Mouse (Mus musculus) heart, embryonic 10.5 days (tissue): ENCODE measurements around the gene Mss51. TPM values are rescaled to one million over a fixed set of nuclear protein-coding genes. Genes with fewer than 3 reads are reported as not detected.
A peak's percentile ranks its signal among the peaks of the same experiment; 100 is the strongest.

Experiments
- DNase-seq: peaks from one replicate; pipeline ENCODE4 v3.0.0-alpha.2; 2017; ENCODE audit warnings: low spot score
- H3K27ac ChIP-seq: fragments of 300-500 bp; sonication (generic); 2 replicates; pipeline ENCODE4 v1.5.1; 2016; ENCODE audit warnings: mild to moderate bottlenecking
- H3K27me3 ChIP-seq: fragments of 300-500 bp; sonication (generic); 2 replicates; pipeline ENCODE4 v1.6.1; 2016; ENCODE audit warnings: mild to moderate bottlenecking; ENCODE audit not compliant: poor library complexity, insufficient read depth, severe bottlenecking
- H3K36me3 ChIP-seq: fragments of 300-500 bp; sonication (generic); 2 replicates; pipeline ENCODE4 v1.6.1; 2016; ENCODE audit warnings: mild to moderate bottlenecking, moderate library complexity
- H3K4me1 ChIP-seq: fragments of 300-500 bp; sonication (generic); 2 replicates; pipeline ENCODE4 v1.6.1; 2016; ENCODE audit warnings: mild to moderate bottlenecking
- H3K4me3 ChIP-seq: fragments of 300-500 bp; sonication (generic); 2 replicates; pipeline ENCODE4 v1.5.1; 2016; ENCODE audit warnings: mild to moderate bottlenecking, moderate library complexity
- H3K9me3 ChIP-seq: fragments of 300-500 bp; sonication (generic); 2 replicates; pipeline ENCODE4 v1.6.1; 2016; ENCODE audit warnings: mild to moderate bottlenecking, moderate library complexity
- WGBS: fragments of 180-500 bp; shearing (Covaris S2); methylation state at CpG from one replicate; pipeline ENCODE4 v1.1.7; 2016; 5-methylcytosine and 5-hydroxymethylcytosine counted together
- polyA plus RNA-seq: library from polyadenylated mRNA; unstranded; fragments of >200 nt; fragmentation: Nextera tagmentation; extraction: Ambion mirVana; gene quantifications from 2 replicates; pipeline ENCODE4 v1.2.1, GENCODE M21; 2016

Mss51 gene
- 0.64 and 0.65 TPM in 2 replicates for polyA plus RNA-seq

DNA sequence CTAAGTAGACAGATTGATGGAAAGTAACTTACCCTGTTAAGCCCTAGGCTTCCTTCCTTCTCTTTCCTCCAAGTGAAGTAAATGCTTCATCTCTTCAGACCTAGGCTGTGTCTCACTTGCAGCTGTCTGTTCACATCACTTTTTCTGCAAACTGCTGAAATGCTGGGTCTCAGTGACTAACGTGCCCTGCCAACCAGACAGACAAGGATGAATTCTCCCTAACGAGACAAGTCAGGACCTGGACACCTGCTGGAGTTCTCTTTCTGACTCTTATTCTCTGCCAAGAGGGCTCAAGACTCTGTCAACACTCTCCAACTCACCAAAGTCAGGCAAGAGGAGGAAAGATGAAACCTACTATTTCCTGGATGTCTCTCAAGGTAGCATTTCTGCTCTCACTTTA lies at the start of gene Mss51:
Gene Mss51 (minus strand): TSS at position 299 of the 400 bp plus-strand sequence.
- no peaks in the 10 kb centered on the region for H3K9me3 ChIP-seq
- DNase-seq = no peak
- no peaks in the 10 kb centered on the region for H3K27me3 ChIP-seq
- no peak within 1 kb of the TSS for H3K27ac ChIP-seq
- H3K4me3 ChIP-seq = no peak within 1 kb of the TSS
- 81% methylated on average over 2 of the region's 2 CpGs for WGBS
- H3K36me3 ChIP-seq = peaks cover 59% of the 10 kb centered on the region
- H3K4me1 ChIP-seq = no peaks in the 10 kb centered on the region

DNA sequence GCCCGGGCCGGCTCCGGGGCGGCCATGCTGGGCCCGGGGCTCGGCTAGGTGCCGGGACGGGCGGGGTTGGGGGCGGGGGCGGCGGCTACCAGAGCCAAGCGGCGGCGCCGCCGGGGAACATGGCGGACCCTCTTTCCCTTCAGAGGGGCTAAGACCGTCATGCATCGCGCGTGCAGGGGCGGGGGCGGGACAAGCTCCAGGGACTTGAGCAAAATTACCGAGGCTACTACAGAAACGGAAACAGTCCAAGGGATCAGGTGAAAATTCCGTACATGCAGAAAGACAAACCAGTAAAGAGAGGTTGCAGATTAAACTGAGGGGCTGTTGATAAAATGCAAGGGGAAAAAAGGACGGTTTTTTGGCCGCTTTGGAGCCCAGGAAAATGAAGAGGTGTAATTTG lies 49.7 kb upstream of the Mss51 start, which contains the start of gene Ppp3cb:
Gene Ppp3cb (minus strand): TSS at position 159 of the 400 bp plus-strand sequence.
- Histone ChIP-seq H3K36me3 (peaks cover 32% of the 10 kb centered on the region), H3K27me3 (no peaks in the 10 kb centered on the region)
- under 1% methylated on average over 26 of the region's 29 CpGs for WGBS

DNA sequence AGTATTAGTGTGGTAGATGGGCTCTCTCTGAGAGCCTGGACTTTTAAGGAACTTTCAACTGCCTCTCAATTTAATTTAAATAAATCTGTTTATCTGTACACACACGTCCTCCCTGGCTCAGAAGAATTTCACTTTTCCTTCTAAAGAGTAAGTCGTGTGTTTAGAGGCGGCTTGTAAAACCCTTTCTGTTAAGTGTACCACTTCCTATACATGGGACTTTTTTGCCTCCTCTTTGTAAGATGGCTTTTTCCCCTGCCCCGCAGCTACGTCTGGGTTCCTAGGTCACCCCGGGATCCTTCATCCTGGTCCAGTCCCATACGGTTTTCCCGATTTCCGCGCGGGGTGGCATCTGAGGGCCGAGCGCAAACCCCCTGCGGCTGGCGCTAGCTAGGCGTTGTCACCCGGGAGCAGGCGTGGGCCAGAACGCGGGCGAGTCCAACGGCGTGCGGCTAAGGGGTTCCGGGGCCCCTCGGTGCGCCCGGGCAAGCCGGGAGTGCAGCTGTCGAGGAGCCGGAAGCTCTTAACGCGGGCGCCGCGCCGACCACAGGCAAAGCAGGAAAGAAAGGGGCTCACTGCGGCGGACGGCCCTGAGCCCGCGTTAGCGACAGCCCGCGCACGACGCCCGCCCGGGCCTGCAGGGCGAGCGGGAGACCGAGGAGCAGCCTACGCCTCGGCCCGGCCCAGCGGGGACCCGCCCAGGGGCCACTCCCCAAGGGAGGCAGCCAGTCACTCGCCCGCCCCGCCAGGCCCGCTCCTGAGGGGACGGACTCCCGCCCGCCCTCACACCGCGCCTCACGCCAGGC lies 49.0 kb upstream of the Mss51 start:
- Histone ChIP-seq H3K27ac (peak overlapping the region; percentile 100), H3K27me3 (no peaks in the 10 kb centered on the region), H3K9me3 (no peaks in the 10 kb centered on the region), H3K4me3 (peak overlapping the region; percentile 97), H3K36me3 (peaks cover 27% of the 10 kb centered on the region), H3K4me1 (peaks cover 8% of the 10 kb centered on the region)
- DNase-seq = peak; percentile 95
- under 1% methylated on average over 66 of the region's 67 CpGs for WGBS

More for the DNA sequence above, 49.7 kb upstream of the Mss51 start, which contains the start of gene Ppp3cb:
- H3K27ac ChIP-seq = peak within 1 kb of the TSS; percentile 100
- no peaks in the 10 kb centered on the region for H3K9me3 ChIP-seq
- DNase-seq = peak; percentile 96
- H3K4me1 ChIP-seq = peaks cover 8% of the 10 kb centered on the region
- peak within 1 kb of the TSS; percentile 97 for H3K4me3 ChIP-seq

DNA sequence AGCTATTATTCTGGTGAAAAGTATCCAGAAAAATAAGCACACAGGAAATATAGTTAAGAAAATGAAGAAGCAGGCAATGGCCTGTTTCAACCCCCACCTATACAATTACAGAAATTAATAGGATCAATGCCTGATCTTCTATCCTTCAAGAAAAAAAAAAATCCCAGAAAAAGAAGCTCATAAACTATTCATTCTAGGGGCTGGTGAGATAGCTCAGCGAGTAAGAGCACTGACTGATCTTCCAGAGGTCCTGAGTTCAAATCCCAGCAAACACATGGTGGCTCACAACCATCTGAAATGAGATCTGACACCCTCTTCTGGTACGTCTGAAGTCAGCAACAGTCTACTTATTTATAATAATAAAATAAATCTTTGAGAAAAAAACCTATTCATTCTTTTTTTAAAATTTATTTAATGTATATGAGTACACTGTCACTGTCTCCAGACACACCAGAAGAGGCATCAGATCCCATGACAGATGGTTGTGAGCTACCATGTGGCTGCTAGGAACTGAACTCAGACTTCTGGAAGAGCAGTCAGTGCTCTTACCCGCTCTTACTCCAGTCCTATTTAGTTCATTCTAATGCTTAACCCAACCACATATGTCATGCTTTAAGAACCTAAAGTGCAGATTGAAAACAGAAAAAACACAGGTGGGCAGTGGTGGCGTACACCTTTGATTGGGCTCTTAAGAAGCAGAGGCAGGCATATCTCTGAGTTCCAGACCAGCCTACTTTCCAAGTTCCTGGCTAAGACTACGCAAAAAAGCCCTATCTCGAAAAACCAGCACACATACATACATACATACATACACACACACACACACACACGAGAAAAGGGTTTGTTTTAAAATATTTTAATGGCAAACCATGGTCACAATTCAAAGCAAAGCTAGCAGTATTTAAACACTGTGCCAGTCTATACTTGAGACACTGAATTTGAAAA lies 48.0 kb upstream of the Mss51 start:
- H3K9me3 ChIP-seq = no peaks in the 10 kb centered on the region
- WGBS = 65% methylated on average over 7 of the region's 7 CpGs
- H3K27me3 ChIP-seq = no peaks in the 10 kb centered on the region
- no peak for DNase-seq
- peak overlapping the region; percentile 97 for H3K4me3 ChIP-seq
- peaks cover 20% of the 10 kb centered on the region for H3K36me3 ChIP-seq
- peaks cover 8% of the 10 kb centered on the region for H3K4me1 ChIP-seq
- peak overlapping the region; percentile 100; the same call in 1 of the 2 replicates for H3K27ac ChIP-seq

DNA sequence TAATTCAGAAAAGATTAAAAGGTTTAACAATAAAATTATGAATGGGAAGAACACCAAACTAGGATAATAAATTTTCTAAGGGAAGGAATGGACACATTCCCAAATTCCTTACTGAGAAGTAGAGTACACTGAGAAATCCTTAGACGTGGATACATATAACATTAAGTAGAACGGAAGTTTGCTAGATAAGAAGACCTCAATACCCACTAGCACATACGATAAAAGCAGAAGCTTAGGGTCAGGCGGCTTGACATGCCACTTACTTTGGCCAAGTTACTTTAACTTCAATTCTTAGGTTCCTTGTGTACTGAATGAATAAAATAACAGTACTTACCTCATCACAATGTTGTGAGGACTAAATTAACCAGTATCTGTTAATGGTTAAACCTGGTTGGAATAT lies 32.9 kb upstream of the Mss51 start:
- Histone ChIP-seq H3K4me3 (no peak overlapping the region), H3K9me3 (no peaks in the 10 kb centered on the region), H3K4me1 (no peaks in the 10 kb centered on the region), H3K27me3 (no peaks in the 10 kb centered on the region), H3K36me3 (peaks cover 26% of the 10 kb centered on the region; the same call in 1 of the 2 replicates), H3K27ac (no peak overlapping the region)
- WGBS = 84% methylated on average over 4 of the region's 4 CpGs
- no peak for DNase-seq

DNA sequence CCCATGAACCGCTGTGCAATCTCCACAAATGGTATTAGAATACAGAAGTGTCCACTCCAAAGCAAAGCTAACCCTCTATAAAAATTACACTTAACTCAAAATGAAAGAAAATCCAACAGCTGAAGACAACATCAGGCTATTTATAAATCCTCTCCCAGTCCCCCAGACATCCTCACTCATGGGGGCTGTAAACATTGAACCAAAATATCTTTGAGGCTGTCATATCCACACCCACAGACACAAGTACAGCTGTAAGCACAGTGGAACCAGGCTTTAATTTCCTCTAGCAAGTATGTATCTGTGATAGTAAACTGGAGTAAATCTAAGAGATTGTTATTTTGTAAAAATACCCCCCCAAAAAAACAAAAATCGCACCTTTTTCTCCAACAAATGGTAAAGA lies 23.5 kb upstream of the Mss51 start:
- Histone ChIP-seq H3K4me3 (no peak overlapping the region), H3K27ac (no peak overlapping the region), H3K36me3 (peaks cover 54% of the 10 kb centered on the region), H3K9me3 (no peaks in the 10 kb centered on the region), H3K4me1 (no peaks in the 10 kb centered on the region), H3K27me3 (no peaks in the 10 kb centered on the region)
- DNase-seq = no peak
- 97% methylated on average over 2 of the region's 2 CpGs for whole genome bisulfite sequencing

DNA sequence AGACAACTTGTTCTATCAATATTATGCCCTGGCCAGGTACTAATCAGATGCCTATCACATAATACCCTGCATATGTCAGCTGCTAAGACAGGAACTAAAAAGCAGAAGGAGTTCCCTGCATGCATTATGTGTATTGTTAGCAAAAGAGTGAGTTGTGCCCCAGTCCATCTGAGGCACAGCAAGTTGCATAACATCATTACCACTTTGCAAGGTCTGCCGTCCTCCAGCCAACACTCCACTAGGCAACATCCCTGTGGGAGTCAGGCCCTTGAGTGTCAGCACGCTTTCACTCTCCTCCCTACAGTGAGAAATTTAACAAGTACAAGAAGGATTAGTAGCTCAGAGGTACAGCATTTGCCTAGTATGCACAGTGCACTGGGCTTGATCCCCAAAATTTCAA lies 11.7 kb upstream of the Mss51 start:
- Histone ChIP-seq H3K27ac (no peak overlapping the region), H3K4me1 (no peaks in the 10 kb centered on the region), H3K4me3 (no peak overlapping the region), H3K27me3 (no peaks in the 10 kb centered on the region), H3K9me3 (no peaks in the 10 kb centered on the region), H3K36me3 (peaks cover 15% of the 10 kb centered on the region)
- no peak for DNase-seq
- 68% methylated on average over 2 of the region's 2 CpGs for WGBS

DNA sequence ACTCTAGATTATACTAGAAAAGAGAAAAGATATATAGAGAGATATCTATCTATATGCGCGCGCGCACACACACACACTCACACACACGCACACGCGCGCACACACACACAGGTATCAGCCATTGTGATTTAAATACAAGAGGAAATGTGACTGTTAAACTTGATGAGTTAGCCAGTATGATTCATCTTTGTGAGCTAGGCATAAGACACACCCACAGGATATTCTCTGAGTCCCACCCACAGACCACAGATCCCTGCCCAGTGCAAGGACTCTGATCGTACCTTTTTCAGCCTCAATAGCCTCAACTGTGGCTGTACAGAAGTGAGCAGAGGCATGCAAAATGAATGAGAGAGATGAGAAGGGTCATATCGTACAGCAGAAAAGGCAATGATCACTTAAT lies 6.3 kb upstream of the Mss51 start:
- H3K36me3 ChIP-seq = peaks cover 30% of the 10 kb centered on the region
- H3K4me1 ChIP-seq = no peaks in the 10 kb centered on the region
- no peak overlapping the region for H3K27ac ChIP-seq
- H3K27me3 ChIP-seq = no peaks in the 10 kb centered on the region
- H3K9me3 ChIP-seq = no peaks in the 10 kb centered on the region
- no peak for DNase-seq
- 95% methylated on average over 10 of the region's 10 CpGs for WGBS
- no peak overlapping the region for H3K4me3 ChIP-seq

DNA sequence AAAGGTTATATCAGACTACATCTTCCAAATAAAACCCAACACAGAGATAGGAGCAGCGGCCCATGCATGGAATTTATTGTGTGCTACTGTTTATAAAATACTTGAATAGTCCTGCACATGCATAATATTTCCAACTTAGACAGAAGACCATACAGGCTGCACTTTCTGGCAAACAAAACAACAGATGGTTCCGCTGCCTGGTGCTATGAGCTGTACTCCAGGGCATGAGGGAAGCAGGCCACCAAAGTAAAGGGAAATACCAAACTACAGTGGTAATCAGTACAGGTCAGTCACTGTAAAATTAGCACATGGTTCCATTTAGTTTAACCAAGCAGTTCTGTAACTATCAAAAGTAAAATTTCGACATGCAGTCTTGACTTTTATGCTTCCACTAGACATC lies 3.3 kb upstream of the Mss51 start:
- Histone ChIP-seq H3K27me3 (no peaks in the 10 kb centered on the region), H3K36me3 (peaks cover 51% of the 10 kb centered on the region), H3K27ac (no peak overlapping the region), H3K9me3 (no peaks in the 10 kb centered on the region), H3K4me3 (no peak overlapping the region), H3K4me1 (no peaks in the 10 kb centered on the region)
- 90% methylated on average over 3 of the region's 3 CpGs for WGBS
- DNase-seq = no peak

DNA sequence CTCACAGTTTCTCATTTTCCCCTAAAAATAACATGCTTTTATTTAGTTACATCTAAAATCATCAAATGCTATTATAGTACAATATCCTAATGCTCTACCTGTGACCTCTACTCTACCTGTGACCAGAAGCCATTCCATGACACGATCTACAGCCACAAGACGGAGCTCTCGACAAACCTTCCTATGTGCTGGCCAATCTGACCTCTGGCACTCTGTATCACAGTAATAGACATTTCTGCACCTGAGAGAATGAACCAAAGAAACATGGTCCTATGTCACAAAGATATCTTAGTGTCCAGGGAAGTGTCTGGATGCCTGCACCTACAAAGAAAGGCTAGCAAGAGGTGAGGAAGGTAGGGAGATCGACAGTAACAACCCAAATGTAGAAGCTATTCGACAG lies 10.7 kb downstream of the Mss51 start:
- Histone ChIP-seq H3K27me3 (no peaks in the 10 kb centered on the region), H3K27ac (no peak overlapping the region), H3K4me1 (peaks cover 3% of the 10 kb centered on the region), H3K4me3 (no peak overlapping the region), H3K36me3 (peaks cover 37% of the 10 kb centered on the region), H3K9me3 (no peaks in the 10 kb centered on the region)
- 95% methylated on average over 5 of the region's 5 CpGs for WGBS
- DNase-seq = no peak

DNA sequence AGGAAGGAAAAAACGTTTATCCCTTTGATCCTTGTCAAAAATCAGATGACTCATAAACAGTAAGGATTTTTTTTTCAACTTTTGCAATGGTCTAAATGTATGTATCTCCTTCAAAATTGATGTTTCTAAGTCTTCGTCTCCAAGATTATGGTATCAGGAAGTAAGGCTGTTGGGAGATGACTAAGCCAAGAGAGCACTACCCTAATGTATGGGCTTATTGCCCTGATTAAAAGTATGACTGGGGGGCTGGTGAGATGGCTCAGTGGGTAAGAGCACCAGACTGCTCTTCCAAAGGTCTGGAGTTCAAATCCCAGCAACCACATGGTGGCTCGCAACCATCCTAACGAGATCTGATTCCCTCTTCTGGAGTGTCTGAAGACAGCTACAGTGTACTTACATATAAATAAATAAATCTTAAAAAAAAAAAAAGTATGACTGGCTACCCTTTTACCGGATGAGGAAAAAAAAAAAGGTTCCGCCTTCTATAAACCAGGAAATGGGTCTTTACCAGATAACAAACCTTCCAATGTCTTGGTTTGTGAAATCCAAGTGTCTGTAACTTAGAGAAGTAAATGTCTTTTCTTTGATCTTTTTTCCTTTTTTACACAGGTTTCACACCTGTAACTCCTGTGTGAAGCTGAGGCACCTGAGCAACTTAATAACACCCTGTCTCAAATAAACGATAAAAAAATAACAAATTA lies 14.5 kb downstream of the Mss51 start:
- no peak for DNase-seq
- Histone ChIP-seq H3K27ac (no peak overlapping the region), H3K9me3 (no peaks in the 10 kb centered on the region), H3K4me1 (peaks cover 17% of the 10 kb centered on the region), H3K27me3 (no peaks in the 10 kb centered on the region), H3K4me3 (no peak overlapping the region), H3K36me3 (peaks cover 27% of the 10 kb centered on the region)
- WGBS = 91% methylated on average over 7 of the region's 7 CpGs

DNA sequence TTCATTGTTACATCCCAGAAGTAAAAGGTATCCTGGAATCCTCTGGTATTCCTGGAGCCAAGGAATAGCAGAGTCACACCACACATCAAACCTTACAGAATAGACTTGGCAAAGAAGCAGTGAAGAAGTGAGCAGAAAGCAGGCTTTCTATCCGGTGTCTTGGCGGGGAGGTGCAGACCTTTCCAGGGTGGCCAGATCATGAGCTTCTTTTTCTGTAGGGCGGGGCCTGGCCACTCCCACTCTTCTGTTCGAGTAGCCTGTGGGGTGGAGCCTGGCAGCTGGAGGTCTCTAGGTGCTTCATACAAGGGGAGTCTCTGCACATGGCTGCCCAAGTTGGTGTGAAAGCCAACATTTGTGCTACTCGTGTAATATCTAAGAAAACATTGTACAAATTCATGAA lies 15.5 kb downstream of the Mss51 start:
- no peak overlapping the region for H3K4me3 ChIP-seq
- H3K9me3 ChIP-seq = no peaks in the 10 kb centered on the region
- H3K27me3 ChIP-seq = no peaks in the 10 kb centered on the region
- H3K4me1 ChIP-seq = peaks cover 17% of the 10 kb centered on the region
- H3K27ac ChIP-seq = no peak overlapping the region
- peak; percentile 87 for DNase-seq
- H3K36me3 ChIP-seq = peaks cover 22% of the 10 kb centered on the region
- WGBS = 20% methylated on average over 5 of the region's 5 CpGs
